Mouse (Mus musculus) lung, postnatal 0 days (tissue): Measurements from ENCODE around the gene Efhd1. TPM values are rescaled to one million over a fixed set of nuclear protein-coding genes. Genes with fewer than 3 reads are reported as not detected.

ENCODE experiments used
- ATAC-seq: fragments of 200-750 bp; cut with Nextera tagmentation; 2 replicates; pipeline ENCODE4 v1.8.0; 2017; ENCODE audit warnings: moderate library complexity
- DNase-seq: peaks from one replicate; pipeline ENCODE4 v3.0.0-alpha.2; 2016; ENCODE audit warnings: low spot score
- H3K27ac ChIP-seq: fragments of 300-500 bp; sonication (generic); 2 replicates; pipeline ENCODE4 v1.5.1; 2014; ENCODE audit warnings: antibody characterized with exemption, mild to moderate bottlenecking, low read length, mixed read lengths
- H3K27me3 ChIP-seq: fragments of 300-500 bp; sonication (generic); replicated peaks from 2 replicates; pipeline ENCODE4 v1.6.1; 2014; ENCODE audit warnings: low read length, mixed read lengths; ENCODE audit not compliant: insufficient read depth
- H3K36me3 ChIP-seq: fragments of 300-500 bp; sonication (generic); 2 replicates; pipeline ENCODE4 v1.6.1; 2014; ENCODE audit warnings: low read length, mixed read lengths; ENCODE audit not compliant: insufficient read depth
- H3K4me1 ChIP-seq: fragments of 300-500 bp; sonication (generic); 2 replicates; pipeline ENCODE4 v1.6.1; 2014; ENCODE audit warnings: antibody characterized with exemption, low read depth, low read length, mixed read lengths; ENCODE audit not compliant: insufficient read depth
- H3K4me2 ChIP-seq: fragments of 300-500 bp; sonication (generic); replicated peaks from 2 replicates; pipeline ENCODE4 v1.6.1; 2014; ENCODE audit warnings: low read depth, mild to moderate bottlenecking, low read length, moderate library complexity, mixed read lengths
- H3K4me3 ChIP-seq: fragments of 300-500 bp; sonication (generic); 2 replicates; pipeline ENCODE4 v1.5.1; 2014; ENCODE audit warnings: low read depth, low read length
- H3K9ac ChIP-seq: fragments of 300-500 bp; sonication (generic); replicated peaks from 2 replicates; pipeline ENCODE4 v1.6.1; 2014; ENCODE audit warnings: low read depth, mild to moderate bottlenecking
- H3K9me3 ChIP-seq: fragments of 300-500 bp; sonication (generic); 2 replicates; pipeline ENCODE4 v1.6.1; 2016; ENCODE audit warnings: low read length, mixed read lengths
- CTCF ChIP-seq: IDR thresholded peaks from 2 replicates; pipeline ENCODE4 v1.5.1; 2016; ENCODE audit warnings: antibody characterized with exemption, mild to moderate bottlenecking
- EP300 ChIP-seq: IDR thresholded peaks from 2 replicates; pipeline ENCODE4 v1.6.1; 2016; ENCODE audit warnings: antibody characterized with exemption, mild to moderate bottlenecking, control low read depth
- WGBS: fragments of 180-500 bp; shearing (Covaris S2); extraction: QIAGEN DNeasy Blood & Tissue Kit; methylation state at CpG from one replicate; pipeline ENCODE4 v1.1.7; 2014; 5-methylcytosine and 5-hydroxymethylcytosine counted together
- polyA plus RNA-seq: library from polyadenylated mRNA; unstranded; fragments of >200 nt; fragmentation: Nextera tagmentation; extraction: Ambion mirVana; gene quantifications from 2 replicates; pipeline ENCODE4 v1.2.1, GENCODE M21; 2015

Efhd1 gene
- polyA plus RNA-seq, 1 experiment from 2014 or later, result 0.69 TPM

DNA sequence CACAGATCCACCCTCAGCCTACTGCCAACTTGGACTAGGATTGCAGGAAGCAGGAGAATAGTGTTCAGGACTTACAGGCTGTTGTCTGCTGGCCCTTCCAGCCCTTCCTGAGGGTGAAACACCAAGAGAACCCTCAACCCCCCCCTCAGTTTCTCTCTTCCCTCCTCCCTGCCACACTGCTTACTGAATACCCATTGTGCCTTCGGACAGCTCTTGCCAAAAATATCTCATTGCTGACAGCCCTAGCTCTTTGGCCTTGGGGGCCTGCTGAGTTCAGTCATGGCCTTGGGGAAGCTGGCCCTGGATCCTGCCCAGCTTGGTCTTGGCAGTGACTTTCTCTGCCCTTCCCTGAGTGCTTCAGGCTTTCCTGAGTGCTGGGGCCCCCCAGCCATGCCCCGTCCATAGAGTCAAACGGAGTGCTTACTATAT lies 9.4 kb downstream of the Efhd1 start:
- Histone ChIP-seq H3K27ac (no peak overlapping the region), H3K4me2 (no peak overlapping the region), H3K36me3 (no peaks in the 10 kb centered on the region), H3K4me3 (no peak overlapping the region), H3K4me1 (no peaks in the 10 kb centered on the region; the same call in 1 of the 2 replicates), H3K9me3 (no peaks in the 10 kb centered on the region), H3K27me3 (no peaks in the 10 kb centered on the region; the same call in 1 of the 2 replicates), H3K9ac (no peak overlapping the region)
- ATAC-seq, result 0 out of 2 replicates have a peak, but pooled peaks have one; percentile 9
- DNase-seq, result no peak
- TF ChIP-seq EP300 (no peak), CTCF (no peak)
- WGBS, result 58% methylated on average over 3 of the region's 3 CpGs

DNA sequence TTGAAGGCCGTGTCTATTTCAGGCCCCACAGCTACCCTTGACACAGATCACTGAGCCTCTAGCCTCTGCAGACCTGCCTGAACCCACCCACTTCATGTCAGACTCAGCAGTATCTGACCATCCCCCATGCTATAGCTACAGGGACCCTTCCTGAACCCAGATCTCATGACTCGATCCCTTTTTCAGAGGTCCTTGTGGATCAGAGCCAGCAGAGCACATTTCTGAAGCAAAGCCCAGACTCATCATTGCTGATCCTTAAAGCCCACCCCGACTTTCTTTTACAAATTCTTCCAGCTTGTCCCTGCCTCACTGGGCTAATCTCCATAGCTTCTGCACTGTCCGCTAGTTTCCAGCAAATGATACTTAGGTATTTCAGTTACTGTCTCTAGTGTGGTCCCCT lies 10.0 kb downstream of the Efhd1 start:
- whole genome bisulfite sequencing, result 60% methylated on average over 4 of the region's 4 CpGs
- H3K27me3 ChIP-seq, result no peaks in the 10 kb centered on the region; the same call in 1 of the 2 replicates
- no peak overlapping the region for H3K27ac ChIP-seq
- no peak for TF ChIP-seq CTCF
- no peak for TF ChIP-seq EP300
- H3K4me1 ChIP-seq, result no peaks in the 10 kb centered on the region; the same call in 1 of the 2 replicates
- H3K9ac ChIP-seq, result no peak overlapping the region
- ATAC-seq, result no peak
- H3K4me3 ChIP-seq, result no peak overlapping the region
- H3K9me3 ChIP-seq, result no peaks in the 10 kb centered on the region
- no peak for DNase-seq
- H3K36me3 ChIP-seq, result no peaks in the 10 kb centered on the region
- H3K4me2 ChIP-seq, result no peak overlapping the region

DNA sequence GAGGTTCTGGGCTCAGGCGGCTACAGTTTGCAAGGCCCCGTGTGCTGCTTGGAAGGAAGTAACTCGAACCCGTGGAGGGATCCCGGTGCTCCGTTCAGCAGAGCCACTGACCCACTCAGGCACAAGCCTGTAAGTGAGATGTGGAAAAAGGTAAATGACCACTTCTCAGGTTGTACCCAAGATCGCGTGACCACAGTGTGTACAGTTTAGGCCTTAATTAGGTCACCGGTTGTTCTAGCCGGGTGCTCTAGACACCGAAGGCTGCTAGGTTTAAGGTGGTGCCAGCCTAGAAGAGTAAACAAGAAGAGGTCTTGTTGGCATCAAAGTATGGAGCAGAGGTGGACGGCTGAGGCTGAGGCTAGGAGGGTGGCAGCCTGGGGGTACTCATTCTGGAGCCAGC lies 11.0 kb downstream of the Efhd1 start:
- no peak for DNase-seq
- H3K27me3 ChIP-seq, result no peaks in the 10 kb centered on the region; the same call in 1 of the 2 replicates
- H3K4me2 ChIP-seq, result no peak overlapping the region
- no peak overlapping the region for H3K27ac ChIP-seq
- no peaks in the 10 kb centered on the region for H3K9me3 ChIP-seq
- 80% methylated on average over 12 of the region's 12 CpGs for WGBS
- H3K9ac ChIP-seq, result no peak overlapping the region
- H3K4me3 ChIP-seq, result no peak overlapping the region
- H3K4me1 ChIP-seq, result no peaks in the 10 kb centered on the region
- H3K36me3 ChIP-seq, result no peaks in the 10 kb centered on the region
- ATAC-seq, result no peak
- TF ChIP-seq EP300 (no peak), CTCF (no peak)

DNA sequence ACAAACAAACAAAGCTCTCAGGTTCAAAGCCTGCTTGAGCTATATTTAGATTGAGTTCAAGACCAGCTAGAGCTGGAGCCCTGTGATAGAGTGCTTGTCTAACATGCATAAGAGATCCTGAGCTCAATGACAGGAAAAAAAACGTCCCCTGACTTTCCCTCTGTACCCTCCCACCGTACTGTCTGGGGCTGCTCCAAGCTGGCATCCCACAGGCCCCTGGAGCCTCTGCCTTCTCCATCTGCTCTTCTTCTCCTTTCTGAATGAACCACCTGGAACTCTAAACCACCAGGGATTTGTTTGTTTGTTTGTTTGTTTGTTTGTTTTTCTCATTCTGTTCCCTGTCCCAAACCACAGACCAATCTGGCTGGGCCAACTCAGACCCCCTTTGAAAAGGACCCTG lies 11.9 kb downstream of the Efhd1 start:
- Histone ChIP-seq H3K27me3 (no peaks in the 10 kb centered on the region; the same call in 1 of the 2 replicates), H3K4me1 (no peaks in the 10 kb centered on the region), H3K36me3 (no peaks in the 10 kb centered on the region), H3K27ac (no peak overlapping the region), H3K4me2 (no peak overlapping the region), H3K9ac (no peak overlapping the region), H3K4me3 (no peak overlapping the region), H3K9me3 (no peaks in the 10 kb centered on the region)
- TF ChIP-seq EP300 (no peak), CTCF (no peak)
- no peak for DNase-seq
- 21% methylated on average over 2 of the region's 2 CpGs for whole genome bisulfite sequencing
- no peak for ATAC-seq

DNA sequence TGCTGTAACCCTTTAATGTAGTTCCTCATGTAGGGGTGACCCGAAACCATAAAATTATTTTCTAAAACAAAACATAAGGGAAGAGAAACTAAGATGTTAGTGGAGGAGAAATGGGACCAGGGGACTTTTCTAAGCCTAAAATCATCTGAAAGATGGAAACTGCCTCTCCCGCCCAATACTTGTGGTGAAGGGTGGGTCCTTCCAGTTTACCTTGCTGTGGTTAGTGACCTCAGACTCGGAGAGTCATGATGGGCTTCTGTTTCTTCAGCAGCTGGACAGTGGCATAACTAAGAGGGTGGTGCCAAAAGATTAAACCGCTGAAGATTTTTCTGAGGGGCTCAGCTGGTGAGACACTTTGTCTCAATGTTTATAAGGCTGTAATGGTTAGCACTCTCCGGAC lies 16.1 kb downstream of the Efhd1 start:
- no peak for TF ChIP-seq CTCF
- TF ChIP-seq EP300, result no peak
- Histone ChIP-seq H3K4me1 (no peaks in the 10 kb centered on the region), H3K9me3 (no peaks in the 10 kb centered on the region), H3K36me3 (no peaks in the 10 kb centered on the region), H3K4me3 (no peak overlapping the region), H3K27ac (no peak overlapping the region), H3K27me3 (no peaks in the 10 kb centered on the region; the same call in 1 of the 2 replicates), H3K9ac (no peak overlapping the region), H3K4me2 (no peak overlapping the region)
- no peak for DNase-seq
- no peak for ATAC-seq
- WGBS, result 69% methylated on average over 5 of the region's 5 CpGs

DNA sequence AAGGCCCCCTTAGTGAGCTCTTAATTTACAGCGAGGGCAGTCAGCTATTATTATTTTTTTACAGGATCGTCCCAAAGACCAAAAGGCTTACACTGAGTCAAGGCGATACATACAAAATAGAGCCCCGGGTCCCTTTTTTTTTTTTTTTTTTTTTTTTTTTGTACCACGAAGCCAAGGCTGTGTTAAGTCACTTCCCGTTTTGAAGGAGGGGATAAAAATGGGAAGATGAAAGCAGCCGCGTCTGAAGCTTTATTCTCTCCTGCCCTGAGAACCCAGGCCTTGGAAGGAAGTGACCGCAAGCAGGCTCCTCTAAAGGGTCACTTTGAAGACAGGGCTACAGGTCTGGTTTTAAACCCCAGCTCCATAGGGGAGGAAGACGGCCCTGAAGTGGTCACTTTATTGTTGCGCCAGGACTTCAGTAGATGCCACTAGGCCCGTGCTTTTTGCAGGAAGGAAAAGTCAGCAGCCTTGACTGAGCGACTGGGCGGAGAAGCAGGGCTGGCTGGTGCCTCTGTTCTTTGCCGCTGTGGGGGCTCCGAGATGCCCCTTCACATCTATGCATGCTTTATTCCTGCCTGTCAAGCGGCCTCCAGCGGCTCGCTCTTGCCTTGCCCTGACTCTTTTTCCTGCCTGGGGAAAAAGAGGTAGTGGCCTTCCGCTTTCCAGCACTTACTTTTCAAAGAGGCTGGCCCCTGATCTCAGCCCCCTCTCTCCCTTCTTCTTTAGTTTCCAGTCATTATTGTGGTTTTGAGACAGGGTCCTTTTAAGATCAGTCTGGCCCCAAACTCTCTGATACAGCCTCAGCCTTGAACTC lies 17.6 kb downstream of the Efhd1 start:
- Histone ChIP-seq H3K4me3 (no peak overlapping the region), H3K27ac (no peak overlapping the region), H3K27me3 (no peaks in the 10 kb centered on the region), H3K4me2 (peak overlapping the region; percentile 34), H3K9me3 (no peaks in the 10 kb centered on the region), H3K36me3 (no peaks in the 10 kb centered on the region), H3K9ac (no peak overlapping the region), H3K4me1 (no peaks in the 10 kb centered on the region)
- DNase-seq (no peak), ATAC-seq (no peak)
- TF ChIP-seq EP300 (no peak), CTCF (no peak)
- WGBS, result 25% methylated on average over 20 of the region's 20 CpGs
